Mouse (Mus musculus) spleen, adult 18-20 months (tissue): ENCODE data around the gene 2310011J03Rik.

Experiments used
- DNase-seq, 2 experiments: peaks; one replicate each; pipeline ENCODE4 v3.0.0; 2022; ENCODE audit warnings: mixed read lengths in 2 of 2

The 2310011J03Rik gene

GRCm38 (mm10) chr10:80292251-80293146, 27.8 kb downstream of the 2310011J03Rik start, which contains the start of gene Rps15:
Gene Rps15 (plus strand): TSS chr10:80292453.
- peak; percentile 90 to 93 for DNase-seq

DNA sequence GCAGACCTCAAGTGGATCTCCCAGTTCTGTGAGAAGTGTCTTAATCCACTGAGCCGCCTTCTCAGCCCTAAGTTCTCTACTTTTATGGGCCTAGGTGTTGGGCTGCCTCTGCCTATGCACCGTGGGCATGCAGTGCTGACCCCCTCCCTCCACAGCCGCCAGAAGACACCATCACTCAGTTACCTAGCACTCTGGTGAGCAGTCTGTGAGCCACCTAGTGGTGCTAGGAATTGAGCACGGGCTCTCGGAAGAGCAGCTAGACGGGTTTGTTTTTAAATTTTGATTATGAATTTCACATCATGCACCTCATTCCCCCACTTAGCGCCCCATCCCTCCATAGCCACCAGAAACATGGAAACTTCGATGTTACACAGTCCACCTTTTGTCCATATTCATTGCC, 31.7 kb downstream of the 2310011J03Rik start:
- no peak for DNase-seq

DNA sequence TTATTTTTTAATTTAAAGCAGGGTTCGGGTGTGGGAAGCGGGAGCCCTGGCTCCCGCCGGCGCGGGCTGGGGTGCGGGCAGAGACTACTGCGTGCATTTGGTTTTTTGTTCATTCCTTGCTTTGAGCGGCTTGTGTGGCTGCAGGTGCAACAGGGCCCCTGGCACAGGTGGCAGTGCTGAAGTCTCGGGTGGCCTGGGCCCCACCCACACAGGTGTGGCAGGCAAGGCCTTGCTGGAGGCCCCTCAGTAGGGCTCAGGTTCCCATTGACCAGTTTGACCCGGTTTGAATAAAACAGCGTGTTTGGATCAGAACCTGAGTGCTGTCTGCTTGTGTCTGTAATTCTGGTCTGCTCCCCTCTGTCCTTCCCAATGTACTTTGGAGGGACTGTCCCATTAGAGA, 32.2 kb downstream of the 2310011J03Rik start:
- DNase-seq = no peak

GRCm38 (mm10) chr10:80285222-80286070, 34.9 kb downstream of the 2310011J03Rik start:
- no peak for DNase-seq

DNA sequence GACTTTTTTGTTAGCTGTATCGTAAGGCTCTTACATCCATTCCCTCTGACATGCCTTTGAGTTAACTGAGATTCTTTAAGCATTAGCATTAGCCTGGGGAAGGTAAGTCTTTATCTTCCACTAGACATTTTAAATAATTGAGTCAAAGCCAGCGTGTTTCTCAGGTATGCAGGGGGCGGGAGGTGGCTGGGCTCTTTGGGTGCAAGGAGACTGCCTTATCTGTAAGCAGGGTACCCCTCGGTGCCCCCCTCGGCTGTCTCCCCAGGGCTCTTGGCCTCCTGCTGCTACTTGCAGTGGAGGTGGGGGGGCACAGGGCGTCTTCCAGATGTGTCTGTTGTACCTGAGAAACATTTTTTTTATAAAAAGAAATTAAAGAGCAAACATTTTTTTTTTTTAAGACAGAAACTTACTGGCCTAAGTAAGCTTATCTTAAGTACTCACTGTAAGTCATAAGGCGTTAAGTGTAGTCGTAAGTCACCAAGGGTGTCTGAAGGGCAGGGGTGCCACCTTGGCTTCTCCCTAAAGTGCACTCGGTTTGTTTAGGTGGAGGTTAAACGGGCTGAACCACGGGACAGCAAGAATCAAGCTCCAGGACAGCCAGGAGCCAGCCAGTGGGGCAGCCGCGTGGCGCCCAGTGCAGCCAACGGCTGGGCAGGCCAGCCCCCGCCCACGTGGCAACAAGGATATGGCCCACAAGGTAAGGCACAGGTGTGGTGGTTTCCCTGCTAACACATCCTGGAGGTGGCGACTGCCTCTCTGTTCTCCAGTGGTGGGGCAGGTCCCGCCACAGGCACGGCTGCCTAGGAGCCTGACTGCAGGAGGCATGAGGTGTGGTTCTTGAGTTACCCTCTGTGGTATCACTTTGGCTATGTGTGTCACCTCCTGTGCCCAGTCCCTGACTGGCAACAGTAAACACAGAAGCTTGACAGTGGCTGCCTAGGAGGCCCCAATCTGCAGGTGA, 37.6 kb downstream of the 2310011J03Rik start:
- no peak for DNase-seq

DNA sequence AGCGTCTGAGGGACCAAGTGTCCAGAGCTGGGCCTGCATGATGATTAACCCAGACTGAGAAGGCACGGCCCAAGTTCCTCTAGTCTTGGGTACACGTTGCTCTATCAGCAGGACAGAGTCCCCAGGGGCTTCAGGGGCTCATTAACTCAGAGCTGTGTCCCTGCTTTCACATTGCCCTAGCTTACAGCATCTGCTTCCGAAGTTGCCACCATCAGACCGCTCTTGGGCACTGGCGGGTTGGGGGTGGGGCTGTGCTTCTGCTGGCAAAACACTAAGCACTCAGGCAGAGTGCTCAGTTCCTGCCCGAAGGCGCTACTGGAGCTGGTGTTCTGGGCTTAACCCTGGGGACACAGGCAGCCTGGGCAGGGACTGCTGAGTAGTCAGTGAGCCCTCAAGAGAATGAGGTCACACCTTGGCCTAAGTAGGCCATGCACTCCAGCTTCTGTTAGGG, 38.4 kb downstream of the 2310011J03Rik start:
- DNase-seq = no peak

GRCm38 (mm10) chr10:80281304-80281703, 39.0 kb downstream of the 2310011J03Rik start:
- DNase-seq = no peak

DNA sequence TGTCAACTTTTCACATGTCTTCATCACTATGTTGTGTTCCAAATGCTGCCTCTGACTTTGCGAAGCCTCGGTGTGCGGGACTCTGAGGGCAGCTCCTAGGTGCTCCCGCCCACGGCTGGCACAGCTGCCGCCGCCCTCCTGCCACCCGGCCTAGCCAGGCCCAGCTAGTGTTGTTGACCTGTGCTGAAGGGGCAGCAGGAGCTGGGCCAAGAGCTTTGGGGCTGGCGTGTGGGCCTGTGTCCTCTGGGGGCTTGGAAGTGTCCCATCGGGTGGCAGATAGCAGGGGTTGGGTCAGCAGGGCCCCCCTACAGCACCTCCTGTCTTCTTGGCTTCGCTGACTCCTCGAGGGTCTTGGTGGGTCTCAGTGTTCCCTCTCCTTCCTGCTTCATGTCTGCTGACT, 41.1 kb downstream of the 2310011J03Rik start:
- no peak for DNase-seq

DNA sequence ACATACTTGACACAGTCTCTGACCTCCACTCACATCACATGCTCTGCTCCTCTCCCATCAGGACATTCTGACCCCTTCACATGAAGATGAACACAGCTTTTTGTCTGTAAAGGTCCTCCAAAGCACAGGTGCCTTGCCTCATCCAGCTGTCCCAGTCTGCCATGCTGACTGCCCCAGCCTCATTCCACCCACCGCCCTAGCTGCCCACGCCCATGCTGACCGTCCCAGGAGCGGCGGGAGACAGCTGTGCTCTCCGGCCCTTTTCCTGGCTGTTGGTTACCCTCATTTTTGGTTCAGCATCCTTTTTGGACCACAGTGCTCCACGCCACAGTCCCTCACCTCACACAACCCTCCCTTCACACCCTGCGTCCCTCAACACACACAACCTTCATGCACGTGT, 41.9 kb downstream of the 2310011J03Rik start:
- no peak for DNase-seq

DNA sequence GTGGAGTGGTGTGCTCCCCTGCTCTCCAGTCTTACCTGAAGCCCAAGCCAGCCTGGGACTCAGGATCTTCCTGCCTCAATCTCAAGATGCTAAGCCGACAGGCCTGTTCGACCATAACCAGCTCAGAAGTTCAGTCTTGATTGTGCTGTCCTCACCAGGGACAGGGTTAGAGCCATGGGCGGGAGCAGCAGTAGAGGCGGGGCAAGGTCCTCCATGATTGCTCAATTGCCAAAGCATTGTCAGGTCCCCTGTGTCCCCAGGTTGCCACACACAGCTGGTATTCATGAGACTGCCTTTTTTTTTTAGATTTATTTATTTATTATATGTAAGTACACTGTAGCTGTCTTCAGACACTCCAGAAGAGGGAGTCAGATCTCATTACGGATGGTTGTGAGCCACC, 44.1 kb downstream of the 2310011J03Rik start:
- no peak for DNase-seq

GRCm38 (mm10) chr10:80273847-80274246, 46.5 kb downstream of the 2310011J03Rik start:
- no peak for DNase-seq

DNA sequence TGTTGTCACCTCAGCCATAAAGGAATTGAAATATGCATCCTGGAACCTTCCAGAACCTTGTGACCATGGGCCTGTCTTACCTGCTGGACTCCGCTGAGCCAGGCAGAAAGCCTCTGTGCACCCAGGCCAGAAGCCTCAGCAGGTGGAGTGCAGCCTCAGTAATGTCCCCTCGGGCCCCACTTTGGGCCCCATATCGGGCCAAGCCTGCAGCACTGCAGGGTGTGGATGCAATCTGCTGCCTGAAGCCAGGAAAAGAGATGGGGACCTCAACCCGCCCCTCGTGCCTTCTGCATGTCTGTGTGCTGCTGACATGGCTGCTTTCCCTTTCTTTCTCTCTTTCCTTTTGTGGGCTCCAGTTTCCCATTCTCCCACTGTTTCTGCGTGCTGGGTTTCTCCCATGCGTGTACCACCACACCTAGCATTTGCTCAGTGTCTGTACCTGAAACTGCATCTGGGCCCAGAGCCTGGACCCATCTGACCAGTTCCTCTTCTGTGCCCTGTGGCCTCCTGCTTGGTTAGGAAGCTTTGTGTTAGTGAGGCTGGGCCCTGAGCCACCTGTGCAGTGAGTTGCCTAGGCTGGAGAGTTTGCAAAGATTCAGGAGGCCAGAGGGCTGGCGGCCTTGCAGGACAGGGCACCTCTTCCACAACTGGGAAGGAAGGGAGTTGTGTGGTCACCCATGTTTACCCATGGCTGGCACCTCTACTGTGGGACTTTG, 48.3 kb downstream of the 2310011J03Rik start:
- DNase-seq = no peak

GRCm38 (mm10) chr10:80271186-80271843, 49.0 kb downstream of the 2310011J03Rik start:
- no peak for DNase-seq

- no peak for DNase-seq
Measured at GRCm38 (mm10) chr10:80270734-80271181, 49.6 kb downstream of the 2310011J03Rik start.

DNA sequence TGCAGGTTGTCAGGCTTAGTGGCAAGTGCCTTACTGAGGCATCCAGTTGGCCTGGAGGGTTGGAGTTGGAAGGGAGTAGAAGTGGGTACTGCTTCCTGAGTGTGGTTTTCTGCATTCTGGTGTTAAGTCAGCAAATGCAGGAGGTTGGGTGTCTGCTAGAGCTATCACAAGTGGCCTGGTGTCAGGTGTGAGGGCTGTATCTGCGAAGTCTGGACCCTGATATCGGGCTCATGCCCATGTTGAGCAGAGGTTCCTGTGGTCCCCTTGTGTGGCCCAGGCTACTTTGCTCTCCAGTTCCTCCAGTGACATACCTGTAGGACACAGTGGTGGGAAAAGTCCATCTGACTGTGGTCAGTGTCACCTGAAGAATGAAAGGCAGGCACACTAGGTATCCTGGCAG, 50.2 kb downstream of the 2310011J03Rik start:
- DNase-seq = no peak
